Mouse (Mus musculus) liver, embryonic 14.5 days (tissue): ENCODE measurements around the gene Csf2ra.

Source experiments
- CTCF ChIP-seq: IDR thresholded peaks from 2 replicates; pipeline ENCODE4 v1.5.1; 2016; ENCODE audit warnings: antibody characterized with exemption, low read depth, control low read depth
- EP300 ChIP-seq: IDR thresholded peaks from 2 replicates; pipeline ENCODE4 v1.6.1; 2016; ENCODE audit warnings: antibody characterized with exemption, low read depth

GRCm38 (mm10) chr19:61175756-61176324 is 52.4 kb downstream of the Csf2ra start, which contains the start of gene Gm7102:
- no peak for TF ChIP-seq CTCF
- TF ChIP-seq EP300 = no peak
